Mouse (Mus musculus) right cerebral cortex, adult 2 months (tissue): ENCODE measurements at regions not wholly inside any gene's neighbourhood (a gene's known extent, or its start where the extent isn't known, plus 50 kb on each side); places are given as distances from the start of the nearest gene placed in this dataset.
"Not testable (repeated sequence)": the region's sequence is repeated elsewhere in the genome, so short reads cannot be mapped to it uniquely, and the experiment has no call there.

Experiments used
- DNase-seq, 2 experiments: peaks; one replicate each; pipeline ENCODE4 v3.0.0; 2021 to 2022; ENCODE audit warnings: low spot score in 2 of 2

GRCm38 (mm10) chr2:17849267-17849666 is 118.0 kb upstream of the Nebl start:
- no peak for DNase-seq

- not testable (repeated sequence) for DNase-seq
These were observed 114.3 kb upstream of the Nebl start for GRCm38 (mm10) chr2:17845447-17846092.

GRCm38 (mm10) chr2:17844662-17845446 is 113.6 kb upstream of the Nebl start:
- peak; percentile 29 to 37 for DNase-seq

- DNase-seq: peak; percentile 61 to 64
These were observed 110.7 kb upstream of the Nebl start for GRCm38 (mm10) chr2:17841963-17842362.

GRCm38 (mm10) chr2:17841546-17841945 is 110.3 kb upstream of the Nebl start:
- DNase-seq: no peak

GRCm38 (mm10) chr2:17840941-17841498 is 109.8 kb upstream of the Nebl start:
- peak; percentile 10 to 21 for DNase-seq

GRCm38 (mm10) chr2:17839649-17840048 is 108.4 kb upstream of the Nebl start:
- no peak for DNase-seq

- DNase-seq: no peak
These were observed 107.8 kb upstream of the Nebl start for GRCm38 (mm10) chr2:17838859-17839581.

GRCm38 (mm10) chr2:17838381-17838680 is 107.1 kb upstream of the Nebl start:
- DNase-seq: no peak

GRCm38 (mm10) chr2:17837541-17838380 is 106.5 kb upstream of the Nebl start:
- no peak for DNase-seq

- DNase-seq: no peak
These were observed 101.5 kb upstream of the Nebl start for GRCm38 (mm10) chr2:17832726-17833125.

- DNase-seq: no peak
These were observed 99.0 kb upstream of the Nebl start for GRCm38 (mm10) chr2:17830216-17830615.

- no peak for DNase-seq
These were observed 94.0 kb upstream of the Nebl start for GRCm38 (mm10) chr2:17825271-17825670.

GRCm38 (mm10) chr2:17824176-17824575 is 92.9 kb upstream of the Nebl start:
- no peak for DNase-seq

GRCm38 (mm10) chr2:17822621-17823006 is 91.3 kb upstream of the Nebl start:
- DNase-seq: no peak

- DNase-seq: no peak
These were observed 90.8 kb upstream of the Nebl start for GRCm38 (mm10) chr2:17821878-17822620.

GRCm38 (mm10) chr2:17811943-17812670 is 80.8 kb upstream of the Nebl start:
- DNase-seq: no peak
